Mouse (Mus musculus): ENCODE data around the gene Chchd4.
A peak's percentile ranks its signal among the peaks of the same experiment; 100 is the strongest.

Gene Chchd4

GRCm38 (mm10) chr6:91472868-91473804 lies at the start of gene Chchd4, which contains the start of gene Tmem43:
Gene Chchd4, minus strand, starts transcription at chr6:91473546.
Gene Tmem43, plus strand, starts transcription at chr6:91473703.
- DNase-seq (ENCODE audit: low spot score) = peak; percentile 90

- DNase-seq (ENCODE audit: low spot score) = no peak
Measured at GRCm38 (mm10) chr6:91522816-91523215, 49.5 kb upstream of the Chchd4 start.

DNA sequence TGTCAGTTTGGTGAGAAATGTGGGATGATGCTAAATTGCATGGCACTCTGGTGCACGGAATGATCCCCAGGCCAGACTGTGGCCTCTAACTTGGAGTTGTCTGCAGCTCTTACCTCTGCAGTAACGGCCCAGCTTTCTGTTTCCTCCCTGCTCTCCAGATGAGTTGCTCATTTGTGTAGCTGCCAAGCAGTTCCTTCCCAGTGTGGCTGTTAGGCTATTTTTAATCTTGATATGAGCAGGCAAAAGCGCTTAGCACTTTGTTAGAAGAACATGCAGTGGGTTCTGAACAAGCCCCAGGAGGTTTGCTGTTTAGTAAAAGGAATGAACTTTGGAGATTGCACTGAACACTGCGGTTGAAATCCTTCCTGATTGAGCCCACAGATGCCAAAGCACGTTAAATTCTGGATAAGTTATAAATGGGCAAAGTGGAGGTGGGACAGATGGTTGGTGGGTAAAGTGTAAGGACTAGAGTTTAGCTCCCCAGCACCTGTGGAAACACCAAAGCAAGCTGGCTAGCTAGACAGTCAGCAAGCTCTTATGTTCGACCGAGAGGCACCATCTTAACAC lies 45.2 kb upstream of the Chchd4 start:
- no peak for DNase-seq (ENCODE audit: low spot score)

DNA sequence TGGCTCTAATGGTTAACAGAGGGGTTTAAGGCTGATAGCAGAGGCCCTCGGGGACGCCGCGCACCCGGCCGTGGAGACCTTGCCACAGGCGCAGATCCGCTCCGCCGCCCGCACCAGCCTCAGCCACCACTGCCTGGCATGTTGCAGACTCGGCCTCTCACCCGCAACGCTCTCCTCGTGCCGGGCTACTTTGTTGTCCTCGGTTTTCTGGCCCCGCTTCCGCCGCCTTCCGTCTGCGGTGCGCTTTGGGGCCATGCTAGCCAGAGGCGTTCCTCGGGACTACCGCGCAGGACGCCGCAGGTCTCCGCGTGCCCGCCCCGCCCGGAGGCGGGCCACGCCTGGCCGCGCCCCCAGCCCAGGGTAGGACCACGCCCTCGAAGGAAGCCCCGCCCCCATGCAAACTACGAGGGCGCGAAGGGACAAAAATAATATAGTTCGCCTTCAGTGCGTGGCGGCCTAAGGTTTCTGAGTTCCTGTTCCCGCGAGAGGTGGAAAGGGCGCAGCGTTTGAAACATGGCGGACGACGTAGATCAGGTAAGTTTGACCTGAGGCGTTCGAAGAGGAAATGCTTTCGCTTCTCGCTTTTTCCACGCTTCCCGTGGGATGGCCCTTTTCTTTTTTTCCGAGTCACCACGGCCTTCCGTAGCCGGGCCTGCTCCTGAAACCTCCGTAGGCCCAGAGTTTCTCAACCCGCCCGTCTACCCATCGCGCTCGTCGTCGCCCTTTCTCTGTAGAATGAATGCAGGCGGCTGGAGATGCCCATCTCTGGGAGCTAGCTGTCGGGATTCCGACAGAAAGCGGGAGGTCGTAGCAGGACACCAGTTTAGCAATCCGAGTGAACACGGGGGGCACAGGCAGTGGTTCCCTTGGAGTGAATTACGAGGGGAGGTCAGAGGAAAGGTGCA lies 42.5 kb upstream of the Chchd4 start, which contains the start of the genes Xpc and Lsm3:
Gene Xpc, minus strand, starts transcription at position 344 of the 905 bp plus-strand sequence.
Gene Lsm3, plus strand, starts transcription at position 384 of the 905 bp plus-strand sequence.
- DNase-seq (ENCODE audit: low spot score) = peak; percentile 97

DNA sequence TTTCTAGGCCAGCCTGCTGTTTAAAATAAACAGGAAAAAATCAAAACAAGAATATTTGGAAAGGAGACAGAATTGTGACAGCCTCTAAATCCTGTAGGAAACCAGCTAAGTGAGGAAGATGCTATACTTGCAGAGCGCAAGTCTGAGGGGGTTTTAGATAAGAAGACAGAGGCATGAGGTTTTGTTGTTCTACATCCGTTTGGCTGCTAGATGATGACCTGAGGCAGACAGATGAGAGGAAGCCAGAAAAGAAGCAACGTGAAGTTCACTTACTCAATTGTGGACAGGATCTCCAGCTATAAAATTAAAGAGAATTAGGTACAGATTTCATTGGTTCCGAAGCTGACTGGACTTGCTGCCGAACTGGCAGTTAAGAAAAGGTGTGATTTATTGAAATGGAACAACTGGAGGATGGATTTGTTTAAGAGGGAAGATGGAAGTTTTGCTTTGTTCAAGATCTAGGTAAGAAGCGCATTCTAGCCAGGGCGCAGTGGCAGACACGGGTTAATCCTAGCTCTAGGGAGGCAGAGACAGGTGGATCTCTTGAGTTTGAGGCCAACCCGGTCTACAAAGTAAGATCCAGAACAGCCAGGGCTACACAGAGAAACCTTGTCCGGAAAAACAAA lies 41.5 kb upstream of the Chchd4 start:
- no peak for DNase-seq (ENCODE audit: low spot score)

- no peak for DNase-seq (ENCODE audit: low spot score)
Measured at GRCm38 (mm10) chr6:91514135-91514534, 40.8 kb upstream of the Chchd4 start.

- DNase-seq (ENCODE audit: low spot score) = no peak
Measured at GRCm38 (mm10) chr6:91510211-91510610, 36.9 kb upstream of the Chchd4 start.

DNA sequence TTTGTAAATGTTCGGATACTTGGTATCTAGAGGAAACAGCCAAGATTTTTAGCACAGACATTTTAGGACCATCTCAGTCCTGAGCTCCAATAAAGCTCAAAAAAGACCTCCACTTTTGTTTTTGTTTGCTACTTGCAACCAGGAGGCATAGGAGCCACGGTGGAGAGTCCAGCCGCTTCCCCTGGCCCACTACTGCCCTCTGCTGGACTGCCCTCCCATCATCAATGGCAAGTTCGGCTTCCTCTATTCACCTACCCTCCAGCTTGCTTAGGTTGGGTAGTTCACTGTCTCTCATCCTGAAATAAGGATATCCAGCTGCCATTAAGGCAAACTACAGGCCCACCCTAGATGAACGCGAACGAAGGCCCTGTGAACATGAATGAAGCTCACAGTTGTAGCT lies 36.0 kb upstream of the Chchd4 start:
- peak; percentile 41 for DNase-seq (ENCODE audit: low spot score)

DNA sequence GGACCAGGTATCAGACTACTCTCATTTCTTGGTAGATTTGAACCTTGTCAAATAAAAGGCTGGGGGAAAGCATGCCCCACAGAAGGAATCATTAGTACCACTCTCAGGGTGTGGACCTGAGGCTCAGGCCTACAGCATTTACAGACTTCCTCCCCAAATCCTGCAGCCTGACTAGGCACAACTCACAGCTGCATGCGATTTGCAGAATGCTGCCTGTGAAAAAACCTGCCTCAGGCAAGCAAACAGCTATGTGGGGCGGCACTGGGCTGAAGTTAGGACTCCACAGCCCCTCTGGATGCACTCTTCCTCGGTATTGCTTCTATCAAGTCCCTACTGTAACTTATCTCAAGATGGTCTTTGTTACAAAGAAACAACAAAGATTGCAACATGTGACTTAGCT lies 34.7 kb upstream of the Chchd4 start:
- DNase-seq (ENCODE audit: low spot score) = no peak

DNA sequence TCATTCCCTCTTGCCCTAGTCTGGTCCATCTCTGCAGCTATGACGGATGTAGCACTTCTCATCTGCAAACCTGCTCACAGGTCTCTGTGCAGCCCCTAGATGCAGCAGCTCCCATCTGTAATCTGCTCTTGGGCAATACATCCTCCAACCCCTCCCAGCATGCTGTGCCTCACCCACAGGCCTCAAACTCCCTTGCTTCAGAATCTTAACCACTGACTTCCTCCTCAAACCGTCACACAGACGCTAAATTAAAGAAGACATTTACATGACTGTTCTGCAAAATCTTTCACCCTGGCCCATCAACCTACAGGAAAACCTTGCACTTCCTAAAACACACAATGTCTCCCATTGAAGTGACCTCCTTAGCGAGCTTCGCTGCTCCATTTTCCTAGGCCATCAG lies 32.7 kb upstream of the Chchd4 start:
- no peak for DNase-seq (ENCODE audit: low spot score)

DNA sequence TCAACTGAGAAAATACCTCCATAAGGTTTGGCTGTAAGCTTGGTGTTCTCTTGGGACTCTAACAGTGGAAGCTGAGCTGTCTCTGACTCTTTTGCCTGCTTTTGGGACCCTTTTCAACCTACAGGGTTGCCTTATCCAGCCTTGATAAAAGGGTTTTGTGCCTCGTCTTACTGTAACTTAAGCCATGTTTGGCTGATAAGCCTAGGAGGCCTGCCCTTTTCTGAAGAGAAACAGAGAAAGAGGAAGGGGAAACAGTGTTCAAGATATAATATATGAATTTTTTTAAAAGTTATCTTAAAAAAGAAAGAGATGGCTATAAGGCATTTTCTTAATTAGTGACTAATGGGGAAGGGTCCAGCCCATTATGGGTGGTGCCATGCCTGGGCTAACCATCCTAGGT lies 30.0 kb upstream of the Chchd4 start:
- no peak for DNase-seq (ENCODE audit: low spot score)

- no peak for DNase-seq (ENCODE audit: low spot score)
Measured at GRCm38 (mm10) chr6:91494526-91494925, 21.2 kb upstream of the Chchd4 start.

GRCm38 (mm10) chr6:91493053-91493452 lies 19.7 kb upstream of the Chchd4 start:
- DNase-seq (ENCODE audit: low spot score) = no peak

GRCm38 (mm10) chr6:91491004-91491403 lies 17.7 kb upstream of the Chchd4 start:
- no peak for DNase-seq (ENCODE audit: low spot score)

- no peak for DNase-seq (ENCODE audit: low spot score)
Measured at GRCm38 (mm10) chr6:91489872-91490271, 16.5 kb upstream of the Chchd4 start.

GRCm38 (mm10) chr6:91488496-91489212 lies 15.3 kb upstream of the Chchd4 start:
- no peak for DNase-seq (ENCODE audit: low spot score)

GRCm38 (mm10) chr6:91486736-91487453 lies 13.5 kb upstream of the Chchd4 start:
- no peak for DNase-seq (ENCODE audit: low spot score)

DNA sequence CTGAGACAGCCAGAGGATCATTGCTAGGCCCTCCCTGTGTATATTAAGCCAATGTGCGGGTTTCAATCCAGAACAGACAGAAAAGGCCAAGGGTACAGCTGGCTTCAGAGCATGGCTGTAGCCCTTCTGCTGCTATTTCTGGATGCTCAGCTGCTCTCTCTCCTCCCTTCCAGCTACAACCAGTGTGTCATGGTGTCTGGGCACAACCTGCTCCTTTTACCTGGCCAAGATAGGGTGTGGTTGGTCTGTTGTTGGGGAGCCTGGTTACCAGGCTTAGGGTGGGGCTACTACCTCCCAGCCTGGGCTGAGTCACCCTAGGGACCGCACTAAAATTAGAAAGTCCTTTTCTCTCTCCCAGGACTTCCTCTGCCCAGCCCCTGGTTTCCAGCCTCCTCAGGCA lies 10.0 kb upstream of the Chchd4 start:
- no peak for DNase-seq (ENCODE audit: low spot score)

DNA sequence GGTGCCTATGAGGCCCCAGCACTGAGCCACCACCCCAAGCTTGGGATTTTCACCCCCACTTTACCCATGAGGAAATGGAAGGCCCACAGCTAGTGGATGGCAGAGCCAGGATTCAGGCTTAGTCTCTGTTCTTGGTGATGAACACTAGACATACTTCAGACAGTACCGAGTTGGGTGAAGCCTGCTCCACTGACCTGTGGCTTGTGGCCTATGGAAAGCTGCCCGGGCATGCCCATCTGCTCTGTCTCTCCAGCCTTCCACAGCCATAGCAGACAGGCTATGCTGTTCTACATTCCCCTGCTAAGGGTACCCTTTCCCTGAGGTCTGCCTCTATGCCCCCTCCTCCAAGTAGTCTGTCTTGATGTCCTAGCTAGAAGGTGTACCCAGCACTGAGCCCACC lies 3.2 kb upstream of the Chchd4 start:
- no peak for DNase-seq (ENCODE audit: low spot score)

DNA sequence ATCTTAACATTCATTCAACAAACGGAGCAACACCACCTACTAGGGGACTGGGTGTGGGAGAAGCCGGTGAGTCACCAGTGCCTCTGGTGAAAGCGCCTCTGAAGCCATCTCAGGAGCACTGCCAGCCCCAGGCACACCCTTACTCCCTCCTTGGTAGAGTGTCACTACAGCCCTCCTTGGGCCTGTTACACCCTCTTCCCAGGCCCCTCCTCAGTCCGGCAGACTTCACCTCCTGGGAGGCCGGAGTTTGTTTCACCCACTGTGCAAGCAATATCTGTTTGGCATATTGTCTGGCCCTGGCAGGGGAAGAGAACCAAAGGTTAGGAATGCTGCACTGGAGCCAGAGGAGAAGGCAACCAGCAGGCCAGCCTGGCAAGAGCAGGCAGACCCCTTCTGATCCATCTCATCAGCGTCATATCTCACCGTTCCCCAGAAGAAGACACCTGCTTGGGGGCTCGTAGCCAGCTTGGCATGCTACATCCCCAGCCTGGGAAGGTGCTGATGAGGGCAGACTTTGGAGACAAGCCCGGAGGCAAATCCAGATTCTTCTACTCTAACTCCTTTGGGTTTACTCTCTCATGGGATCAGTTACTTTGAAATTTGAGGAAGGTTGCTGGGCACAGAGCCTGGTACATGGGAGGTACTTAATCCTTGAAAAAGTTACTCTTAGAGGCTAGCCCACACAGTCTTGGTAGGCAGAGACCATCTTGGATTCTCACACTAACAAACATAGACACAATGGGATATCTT lies 1.3 kb upstream of the Chchd4 start:
- no peak for DNase-seq (ENCODE audit: low spot score)
